Mouse (Mus musculus) left cerebral cortex, adult 18-20 months (tissue): Measurements from ENCODE around the gene Rps6kb1. TPM values are rescaled to one million over a fixed set of nuclear protein-coding genes. Genes with fewer than 3 reads are reported as not detected.

ENCODE experiments used
- DNase-seq, 2 experiments: peaks; one replicate each; pipeline ENCODE4 v3.0.0; 2021 to 2022; ENCODE audit warnings: low spot score in 2 of 2, mixed read lengths in 1 of 2
- total RNA-seq, 2 experiments: library from RNA; stranded (reverse); gene quantifications; 2 replicates each; pipeline ENCODE4 v1.2.3; 2021

The Rps6kb1 gene
- total RNA-seq, 2 experiments from 2014 or later: 35.5 to 36.7 TPM

DNA sequence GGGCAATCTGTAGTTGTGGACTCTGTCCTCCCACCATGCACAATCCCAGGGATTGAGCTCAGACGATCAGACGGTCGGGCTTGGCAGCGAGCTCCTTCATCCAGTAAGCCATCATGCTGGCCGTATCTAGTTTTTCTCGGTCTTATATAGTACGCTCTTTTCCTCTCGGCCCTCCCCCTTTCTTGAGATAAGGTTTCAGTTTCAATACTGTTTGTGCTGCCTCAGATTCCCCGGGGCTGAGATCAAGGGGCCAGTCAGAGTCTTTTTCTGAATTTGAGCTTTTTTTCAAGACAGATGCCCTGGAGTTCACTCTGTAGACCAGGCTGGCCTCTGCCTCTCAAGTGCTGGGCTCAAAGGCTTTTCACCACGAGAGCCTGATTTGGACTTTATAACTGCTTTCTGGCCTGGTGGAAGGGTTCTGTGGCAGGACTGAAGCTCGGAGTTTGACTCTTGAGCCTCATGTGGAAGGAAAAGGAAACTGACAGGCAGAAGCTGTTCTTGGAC lies 36.7 kb upstream of the Rps6kb1 start:
- no peak for DNase-seq

- DNase-seq: no peak
Measured at GRCm38 (mm10) chr11:86580319-86581113, 35.9 kb upstream of the Rps6kb1 start.

DNA sequence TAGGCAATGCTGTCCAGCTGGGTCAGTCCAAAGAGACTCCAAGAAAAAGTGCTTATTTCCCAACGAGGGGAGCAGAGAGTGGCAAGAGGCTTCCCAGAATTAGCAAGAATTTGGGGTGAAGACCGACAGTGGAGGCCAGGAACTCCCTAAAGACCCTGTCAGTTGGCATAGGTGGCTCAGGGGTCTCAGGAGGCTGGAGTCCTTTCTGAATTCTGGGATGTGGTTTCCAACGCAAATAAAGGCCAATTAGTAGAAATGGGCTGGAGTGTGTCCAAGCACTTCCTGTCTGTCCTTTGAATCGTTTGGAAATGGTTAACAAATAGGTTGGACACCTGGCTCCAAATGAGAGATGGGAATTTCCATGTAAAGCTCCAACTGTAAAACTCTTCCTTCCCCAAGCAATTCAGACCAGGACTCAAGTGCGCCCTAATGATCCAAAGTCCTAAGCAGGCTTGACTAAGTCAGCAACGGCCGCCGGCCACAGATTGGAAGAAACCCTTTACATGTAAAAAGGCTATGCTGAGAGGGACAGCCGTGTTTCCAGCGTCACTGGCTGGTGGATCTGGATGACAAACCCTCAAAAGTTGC lies 35.2 kb upstream of the Rps6kb1 start:
- no peak for DNase-seq

- no peak for DNase-seq
Measured at GRCm38 (mm10) chr11:86578809-86579730, 34.5 kb upstream of the Rps6kb1 start.

- DNase-seq: no peak
Measured at GRCm38 (mm10) chr11:86578106-86578808, 33.7 kb upstream of the Rps6kb1 start.

DNA sequence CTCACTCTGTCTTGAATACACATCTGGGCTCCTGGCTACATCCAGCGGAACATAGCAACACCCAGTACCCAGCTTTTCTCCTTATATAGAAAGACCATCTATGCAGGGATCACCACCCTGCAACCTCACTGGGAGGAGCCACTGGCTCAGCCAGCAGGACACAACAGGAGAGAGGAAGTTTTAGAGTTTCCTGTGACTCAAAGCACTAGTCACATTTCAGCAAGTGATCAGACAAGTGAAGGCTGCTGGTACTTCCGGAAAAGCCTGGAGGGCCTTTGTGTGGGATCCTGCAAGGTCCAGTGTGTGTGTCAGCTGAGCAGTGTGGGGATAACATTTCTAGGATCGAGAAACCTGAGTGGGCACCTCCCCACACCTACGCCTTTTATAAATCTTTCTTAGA lies 32.6 kb upstream of the Rps6kb1 start:
- no peak for DNase-seq

GRCm38 (mm10) chr11:86575632-86576378 lies 31.2 kb upstream of the Rps6kb1 start:
- DNase-seq: no peak

DNA sequence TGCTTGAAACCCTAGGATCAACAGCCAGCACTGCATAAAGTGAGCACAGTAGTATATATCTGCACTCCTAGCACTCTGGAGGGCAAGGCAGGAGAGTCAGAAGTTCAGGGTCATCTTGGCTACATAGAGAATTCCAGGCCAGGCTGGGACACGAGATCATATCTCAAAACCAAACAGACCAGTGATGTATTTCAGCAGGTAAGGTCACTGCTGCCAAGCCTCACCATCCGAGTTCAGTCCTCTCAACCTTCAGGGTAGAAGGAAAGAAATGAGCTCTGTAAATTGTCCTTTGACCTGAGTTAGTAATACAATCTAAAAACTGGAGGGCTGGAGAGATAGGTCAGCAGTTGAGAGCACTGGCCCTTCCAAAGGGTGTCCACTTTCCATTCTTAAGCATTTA lies 29.8 kb upstream of the Rps6kb1 start:
- DNase-seq: no peak

DNA sequence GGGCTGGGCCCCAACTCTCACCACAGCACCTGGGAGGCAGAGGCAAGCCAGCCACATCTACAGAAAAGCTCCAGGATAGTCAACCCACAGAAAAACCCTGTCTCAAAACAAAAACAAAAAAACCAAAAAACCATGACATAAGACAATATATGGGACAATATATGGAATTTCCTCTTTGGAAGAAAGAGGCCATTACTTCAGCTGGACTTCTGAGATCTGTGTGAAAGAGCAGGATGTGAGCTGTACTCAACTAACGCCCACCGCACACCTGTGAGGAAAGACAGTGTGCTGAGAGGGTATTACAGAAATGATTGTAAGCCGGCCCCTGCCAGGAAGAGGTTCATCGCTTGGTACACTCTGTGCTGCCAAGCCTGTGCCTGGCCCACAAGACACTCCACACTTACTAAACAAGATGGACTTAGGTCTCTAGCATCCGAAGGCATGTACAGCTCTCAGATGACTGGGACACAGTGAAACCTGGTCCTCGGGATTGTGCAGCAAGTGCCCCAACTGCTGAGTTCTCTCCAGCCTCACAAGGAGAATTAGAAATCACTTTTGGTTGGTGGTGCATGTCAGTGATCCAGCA lies 29.1 kb upstream of the Rps6kb1 start:
- no peak for DNase-seq

DNA sequence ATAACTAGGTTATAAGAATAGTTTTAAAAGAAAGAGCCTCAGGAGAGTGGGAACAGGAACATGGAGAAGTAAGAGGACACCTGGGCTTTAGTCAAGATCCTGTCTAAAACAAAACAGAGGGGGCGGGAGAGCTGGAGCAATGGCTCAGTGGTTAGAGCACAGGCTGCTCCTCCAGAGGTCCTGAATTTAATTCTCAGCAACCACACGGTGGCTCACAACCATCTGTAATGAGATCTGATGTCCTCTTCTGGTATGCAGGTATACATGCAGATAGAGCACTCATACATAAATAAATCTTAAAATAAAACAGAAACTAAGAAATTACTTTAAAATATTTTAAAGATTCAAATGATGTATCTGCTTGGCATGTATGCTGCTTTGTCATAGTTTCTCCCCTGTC lies 28.0 kb upstream of the Rps6kb1 start:
- no peak for DNase-seq

GRCm38 (mm10) chr11:86571871-86572270 lies 27.3 kb upstream of the Rps6kb1 start:
- DNase-seq: no peak

- DNase-seq: no peak
Measured at GRCm38 (mm10) chr11:86571047-86571855, 26.6 kb upstream of the Rps6kb1 start.

DNA sequence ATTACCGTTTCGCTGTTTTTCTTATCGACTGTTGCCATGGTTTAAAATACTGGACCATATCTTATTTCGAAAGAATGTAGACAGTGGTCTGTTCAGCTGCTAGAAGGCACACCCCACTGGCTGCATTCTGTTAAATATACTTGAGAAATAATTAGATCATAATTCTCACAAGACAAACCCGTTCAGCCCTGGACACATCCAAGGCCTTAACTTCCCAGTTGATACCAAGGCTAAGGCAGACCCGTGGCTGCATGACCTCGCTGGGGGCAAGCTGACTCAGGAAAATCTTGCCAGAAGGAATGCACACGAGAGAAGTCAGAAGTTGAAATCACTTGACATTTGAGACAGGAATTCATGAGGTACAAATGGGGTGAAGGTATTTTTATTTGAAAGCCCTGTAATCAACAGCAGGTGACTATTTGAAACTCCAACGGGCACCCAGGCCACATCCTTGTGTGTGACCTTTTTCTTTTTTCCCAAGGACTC lies 25.7 kb upstream of the Rps6kb1 start:
- no peak for DNase-seq

DNA sequence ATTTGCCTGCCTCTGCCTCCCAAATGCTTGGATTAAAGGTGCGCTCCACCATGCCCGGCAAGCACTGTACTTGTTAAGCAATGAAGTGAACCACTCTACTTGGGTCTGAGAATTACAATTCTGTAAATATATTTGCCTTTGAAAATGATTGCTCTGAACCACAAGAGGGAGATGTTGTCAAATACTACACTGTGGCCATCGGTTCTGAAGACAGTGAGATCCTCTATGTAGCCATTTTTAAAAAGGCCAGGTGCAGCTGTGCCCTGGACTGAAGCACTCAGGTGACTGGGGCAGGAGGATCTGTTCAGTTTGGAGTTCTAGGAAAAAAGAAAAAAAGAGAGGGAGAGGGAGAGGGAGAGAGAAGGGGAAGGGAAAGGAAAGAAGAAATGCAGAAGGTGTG lies 23.8 kb upstream of the Rps6kb1 start:
- no peak for DNase-seq

GRCm38 (mm10) chr11:86558258-86558657 lies 13.7 kb upstream of the Rps6kb1 start:
- DNase-seq: no peak

DNA sequence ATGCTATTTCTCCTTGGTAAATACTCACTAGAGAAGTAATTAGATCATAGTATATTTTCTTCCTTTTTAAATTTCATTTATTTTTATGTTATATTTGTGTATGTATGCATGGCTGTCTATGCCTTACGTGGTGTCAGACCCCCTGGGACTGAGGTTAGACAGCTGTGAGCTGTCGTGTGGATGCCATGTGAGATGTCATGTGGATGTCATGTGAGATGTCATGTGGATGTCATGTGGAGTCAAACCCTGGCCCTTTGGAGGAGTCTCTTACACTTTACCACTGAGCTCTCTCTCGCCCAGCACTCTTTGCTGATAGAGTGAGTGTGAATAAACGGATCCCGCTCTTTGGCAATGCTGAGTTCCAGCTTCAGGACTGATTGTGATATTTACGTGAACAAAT lies 8.9 kb upstream of the Rps6kb1 start:
- DNase-seq: no peak

- no peak for DNase-seq
Measured at GRCm38 (mm10) chr11:86547412-86547811, 2.8 kb upstream of the Rps6kb1 start.

GRCm38 (mm10) chr11:86545556-86545955 lies 951 bp upstream of the Rps6kb1 start:
- no peak for DNase-seq
